Mouse (Mus musculus) thymus, adult 2 months (tissue): ENCODE measurements around the gene Fancd2os.

Experiments
- CTCF ChIP-seq: fragments of 200-500 bp; IDR thresholded peaks from 2 replicates; pipeline ENCODE4 v1.5.1; 2012; ENCODE audit warnings: mild to moderate bottlenecking, control low read depth, low read length, moderate library complexity, borderline replicate concordance; ENCODE audit not compliant: control insufficient read depth, poor library complexity, insufficient read depth; ENCODE audit errors: extremely low read depth
- POLR2A ChIP-seq: fragments of 200-500 bp; IDR thresholded peaks from 2 replicates; pipeline ENCODE4 v1.6.1; 2012; ENCODE audit warnings: mild to moderate bottlenecking, low read length, control low read depth, moderate library complexity; ENCODE audit not compliant: control insufficient read depth, poor library complexity, insufficient read depth; ENCODE audit errors: extremely low read depth

DNA sequence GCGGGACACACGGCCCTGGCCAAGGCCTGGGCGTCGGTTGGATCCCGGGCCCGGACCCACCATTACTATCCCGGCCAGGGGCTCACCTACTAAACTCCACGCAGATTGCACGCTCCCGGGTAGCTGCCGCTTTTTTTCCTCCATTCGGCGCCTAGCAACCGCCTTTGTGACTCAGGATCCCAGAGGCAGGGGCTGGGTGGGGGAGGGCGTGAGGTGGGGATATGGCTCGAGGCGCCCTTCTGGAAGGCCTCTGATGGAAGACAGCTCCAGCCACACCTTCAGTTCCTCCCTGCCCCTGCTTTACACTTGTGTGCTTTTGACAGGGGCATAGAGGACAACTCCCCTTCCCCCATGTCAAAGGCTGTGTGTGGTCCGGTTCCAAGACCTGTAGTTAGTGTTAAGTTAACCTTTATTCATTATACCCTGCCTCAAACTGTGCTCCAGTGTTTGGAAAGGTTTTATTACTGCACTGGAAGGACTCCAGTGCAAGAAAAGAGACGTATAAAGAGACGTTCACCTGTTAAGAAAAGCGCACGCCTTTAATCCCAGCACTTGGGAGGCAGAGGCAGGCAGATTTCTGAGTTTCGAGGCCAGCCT lies at the start of gene Fancd2os:
- TF ChIP-seq CTCF, result no peak
- TF ChIP-seq POLR2A, result no peak
